Mouse (Mus musculus): ENCODE measurements around the gene Eid2.

DNA sequence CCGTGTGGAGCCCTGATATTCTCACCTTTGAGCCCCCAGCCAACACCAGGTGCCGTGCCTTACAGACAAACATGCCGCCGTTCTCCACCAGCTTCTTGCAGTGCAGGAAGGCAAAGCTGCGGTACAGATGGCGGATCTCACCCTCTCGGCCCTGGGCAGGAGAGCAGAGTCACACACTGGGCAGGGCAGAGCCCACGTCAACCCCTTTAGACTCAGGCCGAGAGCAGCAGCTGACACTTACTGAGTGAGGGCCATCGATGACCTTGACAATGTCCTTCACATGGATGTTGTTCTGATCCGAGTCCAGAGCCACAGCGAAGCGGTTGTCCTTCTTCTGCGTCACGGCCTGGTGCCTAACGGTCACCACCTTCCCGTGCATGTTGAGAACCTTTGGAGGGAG, 51.0 kb downstream of the Eid2 start:
- TF ChIP-seq ELF1 (IDR thresholded peaks at IDR 0.05; ENCODE audit: low read depth, low read length), result no peak
- TF ChIP-seq POLR2A (IDR thresholded peaks at IDR 0.05; ENCODE audit: low read depth, low read length), result no peak
- no peak for TF ChIP-seq MAZ (IDR thresholded peaks at IDR 0.05; ENCODE audit: low read depth, low read length)
- TF ChIP-seq CTCF (conservative IDR thresholded peaks at IDR 0.05 in 1 of 2, IDR thresholded peaks at IDR 0.05 in 1 of 2; ENCODE audit: low read depth in 2 of 2, low read length in 2 of 2), result no peak
- TF ChIP-seq USF1 (IDR thresholded peaks at IDR 0.05; ENCODE audit: low read depth, low read length), result no peak
- no peak for TF ChIP-seq ZKSCAN1 (IDR thresholded peaks at IDR 0.05; ENCODE audit: borderline replicate concordance, low read depth, low read length)
- no peak for TF ChIP-seq E2F4 (IDR thresholded peaks at IDR 0.05; ENCODE audit: insufficient replicate concordance, low read depth, low read length)
- no peak for TF ChIP-seq BHLHE40 (IDR thresholded peaks at IDR 0.05; ENCODE audit: low read depth, low read length)
- no peak for TF ChIP-seq ETS1 (conservative IDR thresholded peaks at IDR 0.05; ENCODE audit: low read depth, low read length)

All from CH12.LX (cell line).